Mouse (Mus musculus) MEL (cell line): ENCODE measurements at regions not wholly inside any gene's neighbourhood (a gene's known extent, or its start where the extent isn't known, plus 50 kb on each side); places are given as distances from the start of the nearest gene placed in this dataset.

Source experiments
- CHD2 ChIP-seq: IDR thresholded peaks from 2 replicates; pipeline ENCODE4 v1.6.1; 2011; ENCODE audit warnings: low read length, improper control_type of control experiment
- CTCF ChIP-seq, 3 experiments: IDR thresholded peaks in 2 of 3; conservative IDR thresholded peaks in 1 of 3; 2 replicates each; pipeline ENCODE4 v1.5.1; 2011 to 2012; ENCODE audit warnings: low read length in 3 of 3, low read depth in 2 of 3, mild to moderate bottlenecking in 2 of 3, improper control_type of control experiment in 1 of 3, inconsistent platforms in 1 of 3, mixed read lengths in 1 of 3, moderate library complexity in 1 of 3; ENCODE audit not compliant: control insufficient read depth in 1 of 3, insufficient read depth in 1 of 3, poor library complexity in 1 of 3, severe bottlenecking in 1 of 3
- ETS1 ChIP-seq: IDR thresholded peaks from 2 replicates; pipeline ENCODE4 v1.6.1; 2012; ENCODE audit warnings: low read depth, mild to moderate bottlenecking, inconsistent platforms, low read length, improper control_type of control experiment, moderate library complexity
- GATA1 ChIP-seq: IDR thresholded peaks from 2 replicates; pipeline ENCODE4 v1.6.1; 2011; ENCODE audit warnings: low read depth, low read length, improper control_type of control experiment
- JUND ChIP-seq: IDR thresholded peaks from 2 replicates; pipeline ENCODE4 v1.6.1; 2011; ENCODE audit warnings: low read depth, mild to moderate bottlenecking, improper control_type of control experiment, low read length
- KAT2A ChIP-seq: conservative IDR thresholded peaks from 2 replicates; pipeline ENCODE4 v1.6.1; 2012; ENCODE audit warnings: low read depth, low read length, improper control_type of control experiment, inconsistent platforms
- MAZ ChIP-seq: IDR thresholded peaks from 2 replicates; pipeline ENCODE4 v1.6.1; 2012; ENCODE audit warnings: low read depth, mild to moderate bottlenecking, inconsistent platforms, low read length, improper control_type of control experiment
- MEF2A ChIP-seq: IDR thresholded peaks from 2 replicates; pipeline ENCODE4 v1.6.1; 2014; ENCODE audit warnings: low read depth, mild to moderate bottlenecking, inconsistent platforms, low read length, improper control_type of control experiment; ENCODE audit not compliant: poor library complexity, insufficient replicate concordance, severe bottlenecking; ENCODE audit errors: extremely low read depth
- MXI1 ChIP-seq: IDR thresholded peaks from 2 replicates; pipeline ENCODE4 v1.6.1; 2011; ENCODE audit warnings: mild to moderate bottlenecking, low read depth, low read length, improper control_type of control experiment
- SIN3A ChIP-seq: IDR thresholded peaks from 2 replicates; pipeline ENCODE4 v1.6.1; 2012; ENCODE audit warnings: low read length, improper control_type of control experiment, inconsistent platforms
- USF1 ChIP-seq: IDR thresholded peaks from 2 replicates; pipeline ENCODE4 v1.6.1; 2014; ENCODE audit warnings: low read depth, mild to moderate bottlenecking, inconsistent platforms, low read length, improper control_type of control experiment, moderate library complexity
- USF2 ChIP-seq, 2 experiments: IDR thresholded peaks; 2 replicates each; pipeline ENCODE4 v1.6.1; 2011 to 2012; ENCODE audit warnings: improper control_type of control experiment in 2 of 2, low read length in 2 of 2, borderline replicate concordance in 1 of 2, inconsistent platforms in 1 of 2, low read depth in 1 of 2, mild to moderate bottlenecking in 1 of 2; ENCODE audit not compliant: insufficient read depth in 1 of 2
- ZC3H11A ChIP-seq: IDR thresholded peaks from 2 replicates; pipeline ENCODE4 v1.6.1; 2012; ENCODE audit warnings: low read depth, mild to moderate bottlenecking, inconsistent platforms, low read length, improper control_type of control experiment
- ZKSCAN1 ChIP-seq: IDR thresholded peaks from 2 replicates; pipeline ENCODE4 v1.6.1; 2012; ENCODE audit warnings: low read depth, mild to moderate bottlenecking, inconsistent platforms, low read length, improper control_type of control experiment, moderate library complexity

- TF ChIP-seq CTCF (IDR thresholded peaks at IDR 0.05 in 2 of 3, conservative IDR thresholded peaks at IDR 0.05 in 1 of 3; ENCODE audit: control insufficient read depth in 1 of 3, insufficient read depth in 1 of 3, low read depth in 2 of 3, low read length in 3 of 3, poor library complexity in 1 of 3, severe bottlenecking in 1 of 3) (no peak), USF2 (IDR thresholded peaks at IDR 0.05; ENCODE audit: borderline replicate concordance in 1 of 2, insufficient read depth in 1 of 2, low read depth in 1 of 2, low read length in 2 of 2) (no peak), ZKSCAN1 (no peak), SIN3A (peak; percentile 78), USF1 (no peak), MEF2A (no peak), KAT2A (no peak), MAZ (no peak), CHD2 (no peak), ZC3H11A (no peak), MXI1 (peak; percentile 82), GATA1 (no peak), JUND (no peak), ETS1 (no peak)
Measured at GRCm38 (mm10) chr14:80257086-80257485, 273.2 kb downstream of the Olfm4 start.
